Comparison of ENCODE assay signal across 7 mouse cellular contexts in the genomic region with DNA sequence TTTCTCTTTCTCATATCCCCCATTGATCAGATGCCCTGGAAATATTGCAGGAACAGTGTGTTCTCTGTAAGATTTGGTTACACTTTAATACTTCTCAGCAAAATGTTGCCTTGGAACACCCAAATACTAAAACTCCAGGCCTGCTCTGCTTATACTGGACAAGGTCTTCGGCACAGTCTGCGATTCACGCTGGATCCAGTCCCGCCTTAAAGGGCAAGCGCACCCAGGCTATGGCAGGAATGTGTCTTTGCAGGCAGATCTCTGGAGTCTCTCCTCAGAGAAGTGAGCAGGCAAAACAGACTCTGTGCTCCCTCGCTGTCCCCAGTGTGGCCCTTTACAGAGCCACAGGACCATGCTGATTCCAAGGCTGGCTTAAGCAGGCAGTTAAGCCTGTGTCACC.
DNase-seq lines count a peak whose midpoint lies in the region; ATAC-seq and TF ChIP-seq lines count a peak whose summit lies in the region.

No protein-coding gene starts in this region.

- TF ChIP-seq CTCF in small intestine, adult 2 months (IDR thresholded peaks at IDR 0.05; ENCODE audit: extremely low read depth, insufficient read length, insufficient replicate concordance, low read depth, low read length), result no peak

- 0 out of 2 replicates have a peak, but pooled peaks have one; percentile 51 for ATAC-seq in embryonic facial prominence, embryonic 11.5 days (replicated peaks; ENCODE audit: insufficient number of reproducible peaks, low FRiP score, low TSS enrichment, low read depth)
- ATAC-seq in megakaryocyte progenitor cell, adult 5-6 weeks (replicated peaks; ENCODE audit: poor library complexity), result no peak

- no peak overlapping the region for H3K4me3 ChIP-seq in embryonic facial prominence, embryonic 11.5 days (ENCODE audit: low read depth, low read length)
- no peak overlapping the region for H3K4me3 ChIP-seq in small intestine, adult 2 months (ENCODE audit: low read depth, low read length)

- intact Hi-C loops in left cerebral cortex, postnatal 36 days (cut with DNase I), result no loop called here

- no peaks in the 10 kb centered on the region for H3K9me3 ChIP-seq in embryonic facial prominence, embryonic 11.5 days (replicated peaks; ENCODE audit: control insufficient read depth, low read length)

- WGBS in embryonic facial prominence, embryonic 11.5 days, result 51% methylated on average over 6 of the region's 6 CpGs
- WGBS in small intestine, adult 2 months, result 64% methylated on average over 6 of the region's 6 CpGs

- H3K9ac ChIP-seq in embryonic facial prominence, embryonic 11.5 days (replicated peaks; ENCODE audit: low read length), result no peak overlapping the region

- no peaks in the 10 kb centered on the region for H3K27me3 ChIP-seq in embryonic facial prominence, embryonic 11.5 days (ENCODE audit: control insufficient read depth, insufficient read depth, low read length)
- H3K27me3 ChIP-seq in small intestine, adult 2 months (ENCODE audit: control insufficient read depth, insufficient read depth, low read length), result no peaks in the 10 kb centered on the region

- peak; percentile 48 for DNase-seq in embryonic facial prominence, embryonic 11.5 days (ENCODE audit: low spot score)
- peak; percentile 98 for DNase-seq in heart, adult 11 months
- DNase-seq in kidney, postnatal 25 days, result peak; percentile 39 to 54
- DNase-seq in thymus, adult 18-20 months, result no peak
- DNase-seq in left cerebral cortex, postnatal 36 days (ENCODE audit: low spot score in 2 of 2), result no peak

- H3K4me1 ChIP-seq in embryonic facial prominence, embryonic 11.5 days (ENCODE audit: control insufficient read depth, insufficient read depth, low read length), result no peaks in the 10 kb centered on the region
- H3K4me1 ChIP-seq in small intestine, adult 2 months (ENCODE audit: control insufficient read depth, insufficient read depth, insufficient read length, low read length), result peaks cover 1% of the 10 kb centered on the region; the same call in 1 of the 2 replicates

- H3K36me3 ChIP-seq in embryonic facial prominence, embryonic 11.5 days (replicated peaks; ENCODE audit: control insufficient read depth, insufficient read depth, low read depth, low read length), result no peaks in the 10 kb centered on the region
- H3K36me3 ChIP-seq in small intestine, adult 2 months (ENCODE audit: control insufficient read depth, insufficient read depth, low read length), result no peaks in the 10 kb centered on the region

- H3K4me2 ChIP-seq in embryonic facial prominence, embryonic 11.5 days (ENCODE audit: low read depth, low read length), result no peak overlapping the region

- TF ChIP-seq POLR2A in small intestine, adult 2 months (IDR thresholded peaks at IDR 0.05; ENCODE audit: low read depth, low read length), result no peak

- no peak overlapping the region for H3K27ac ChIP-seq in embryonic facial prominence, embryonic 11.5 days (replicated peaks; ENCODE audit: low read depth, low read length)
- 0 out of 2 replicates have a peak overlapping the region, but pooled peaks have one; percentile 32 for H3K27ac ChIP-seq in small intestine, adult 2 months (ENCODE audit: insufficient read depth, low read depth, low read length)

Comparison
In these comparisons a context has a peak if more than half of its experiments do, and no peak if none do; other contexts are left out.
1. DNase-seq: peak in embryonic facial prominence, embryonic 11.5 days (single experiment), heart, adult 11 months (single experiment) and kidney, postnatal 25 days (2 of 2); none in thymus, adult 18-20 months (0 of 2) and left cerebral cortex, postnatal 36 days (0 of 2).